Mouse (Mus musculus) hindbrain, embryonic 12.5 days (tissue): Measurements from ENCODE around the gene Ssbp2. TPM values are rescaled to one million over a fixed set of nuclear protein-coding genes. Genes with fewer than 3 reads are reported as not detected.

Experiments used
- ATAC-seq: fragments of 200-750 bp; cut with Nextera tagmentation; 2 replicates; pipeline ENCODE4 v1.8.0; 2017; ENCODE audit warnings: moderate TSS enrichment; ENCODE audit not compliant: low FRiP score
- H3K27ac ChIP-seq: fragments of 300-500 bp; sonication (generic); 2 replicates; pipeline ENCODE4 v1.5.1; 2016; ENCODE audit warnings: mild to moderate bottlenecking
- H3K27me3 ChIP-seq: fragments of 300-500 bp; sonication (generic); 2 replicates; pipeline ENCODE4 v1.6.1; 2016; ENCODE audit warnings: mild to moderate bottlenecking
- H3K36me3 ChIP-seq: fragments of 300-500 bp; sonication (generic); 2 replicates; pipeline ENCODE4 v1.6.1; 2016; ENCODE audit warnings: mild to moderate bottlenecking
- H3K4me1 ChIP-seq: fragments of 300-500 bp; sonication (generic); 2 replicates; pipeline ENCODE4 v1.6.1; 2016
- H3K4me2 ChIP-seq: fragments of 300-500 bp; sonication (generic); replicated peaks from 2 replicates; pipeline ENCODE4 v1.6.1; 2016; ENCODE audit warnings: mild to moderate bottlenecking
- H3K4me3 ChIP-seq: fragments of 300-500 bp; sonication (generic); 2 replicates; pipeline ENCODE4 v1.5.1; 2016; ENCODE audit warnings: mild to moderate bottlenecking
- H3K9ac ChIP-seq: fragments of 300-500 bp; sonication (generic); 2 replicates; pipeline ENCODE4 v1.6.1; 2016; ENCODE audit warnings: mild to moderate bottlenecking, moderate library complexity
- H3K9me3 ChIP-seq: fragments of 300-500 bp; sonication (generic); replicated peaks from 2 replicates; pipeline ENCODE4 v1.6.1; 2016; ENCODE audit warnings: mild to moderate bottlenecking
- WGBS: fragments of 180-500 bp; shearing (Covaris S2); methylation state at CpG from one replicate; pipeline ENCODE4 v1.1.7; 2016; 5-methylcytosine and 5-hydroxymethylcytosine counted together
- microRNA-seq: library from miRNA; unstranded; fragments of <30 nt; microRNA quantifications from one replicate; pipeline ENCODE4, GENCODE M21; 2017
- polyA plus RNA-seq: library from polyadenylated mRNA; unstranded; fragments of >200 nt; fragmentation: Nextera tagmentation; extraction: Ambion mirVana; gene quantifications from 2 replicates; pipeline ENCODE4 v1.2.1, GENCODE M21; 2016

Ssbp2 gene
- polyA plus RNA-seq, 1 experiment from 2014 or later: 153 TPM

DNA sequence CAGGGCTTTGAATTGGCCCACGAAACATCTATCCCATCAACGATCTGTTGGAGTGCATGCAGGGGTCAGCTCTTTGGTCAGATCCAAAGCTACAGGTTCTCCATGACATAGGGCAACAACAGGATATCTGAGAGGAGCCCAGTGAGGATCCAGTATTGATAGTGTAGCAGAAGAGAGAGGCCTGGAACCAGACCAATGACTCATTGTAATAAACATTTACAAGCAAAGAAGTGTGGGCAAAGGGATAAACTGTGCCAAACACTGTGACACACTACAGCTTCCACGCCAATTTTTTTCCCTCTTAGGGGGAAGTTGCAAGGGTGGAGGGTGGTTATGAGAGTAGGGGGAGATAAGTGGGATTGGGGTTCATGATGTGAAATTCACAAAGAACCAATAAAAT, 264.1 kb downstream of the Ssbp2 start:
- no peaks in the 10 kb centered on the region for H3K9me3 ChIP-seq
- ATAC-seq: no peak
- no peak overlapping the region for H3K4me2 ChIP-seq
- no peak overlapping the region for H3K4me3 ChIP-seq
- H3K27me3 ChIP-seq: no peaks in the 10 kb centered on the region
- no peak overlapping the region for H3K9ac ChIP-seq
- H3K4me1 ChIP-seq: no peaks in the 10 kb centered on the region
- H3K36me3 ChIP-seq: no peaks in the 10 kb centered on the region
- WGBS: 90% methylated on average over 3 of the region's 3 CpGs
- H3K27ac ChIP-seq: no peak overlapping the region

GRCm38 (mm10) chr13:91725130-91725529, 265.0 kb downstream of the Ssbp2 start:
- 74% methylated on average over 3 of the region's 3 CpGs for WGBS
- H3K4me2 ChIP-seq: no peak overlapping the region
- H3K9ac ChIP-seq: no peak overlapping the region
- no peaks in the 10 kb centered on the region for H3K27me3 ChIP-seq
- no peak for ATAC-seq
- H3K4me1 ChIP-seq: no peaks in the 10 kb centered on the region
- no peaks in the 10 kb centered on the region for H3K9me3 ChIP-seq
- no peaks in the 10 kb centered on the region for H3K36me3 ChIP-seq
- no peak overlapping the region for H3K27ac ChIP-seq
- no peak overlapping the region for H3K4me3 ChIP-seq

DNA sequence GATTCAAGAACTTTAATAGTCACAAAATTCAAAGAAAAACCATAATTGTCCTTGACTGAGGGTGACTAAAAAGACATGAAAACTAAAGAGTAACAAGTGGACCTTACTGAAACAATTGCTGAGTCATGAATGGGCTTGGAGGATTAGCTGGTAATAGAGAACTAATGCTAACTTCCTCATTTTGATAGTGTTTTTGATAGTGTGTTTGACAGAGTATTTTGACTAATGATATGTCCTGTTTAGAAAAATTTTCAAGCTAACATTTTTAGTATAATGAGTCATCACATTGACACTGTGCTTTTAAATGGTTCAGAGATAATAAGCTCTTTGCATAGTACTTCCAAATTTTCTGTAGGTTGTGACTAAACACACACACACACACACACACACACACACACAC, 267.8 kb downstream of the Ssbp2 start:
- Histone ChIP-seq H3K27me3 (no peaks in the 10 kb centered on the region), H3K4me1 (no peaks in the 10 kb centered on the region), H3K9me3 (no peaks in the 10 kb centered on the region), H3K4me3 (no peak overlapping the region), H3K4me2 (no peak overlapping the region), H3K36me3 (no peaks in the 10 kb centered on the region), H3K9ac (no peak overlapping the region), H3K27ac (no peak overlapping the region)
- ATAC-seq: no peak

DNA sequence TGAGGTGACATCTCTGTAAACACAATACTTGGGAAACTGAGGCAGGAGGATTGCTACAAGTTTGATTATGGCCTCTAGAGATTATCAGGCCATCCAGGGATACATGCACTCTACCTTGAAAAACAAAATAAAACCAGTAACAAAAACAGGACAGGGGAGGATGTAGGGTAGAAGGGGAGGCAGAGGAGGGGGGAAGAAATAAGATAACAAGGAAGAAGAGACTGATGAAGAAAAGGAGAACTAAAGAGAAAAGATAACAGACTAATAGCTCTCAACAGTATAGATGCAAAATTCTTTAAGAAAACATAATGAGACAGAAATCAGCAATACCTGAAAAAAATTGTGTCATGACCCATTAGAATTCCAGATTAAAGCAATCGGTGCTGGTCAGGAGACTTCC, 277.1 kb downstream of the Ssbp2 start:
- 100% methylated on average over 1 of the region's 1 CpGs for WGBS
- Histone ChIP-seq H3K9me3 (no peaks in the 10 kb centered on the region), H3K4me1 (peaks cover 8% of the 10 kb centered on the region; the same call in 1 of the 2 replicates), H3K27me3 (peaks cover 16% of the 10 kb centered on the region), H3K4me2 (no peak overlapping the region), H3K36me3 (no peaks in the 10 kb centered on the region), H3K9ac (no peak overlapping the region), H3K4me3 (no peak overlapping the region), H3K27ac (no peak overlapping the region)
- no peak for ATAC-seq

DNA sequence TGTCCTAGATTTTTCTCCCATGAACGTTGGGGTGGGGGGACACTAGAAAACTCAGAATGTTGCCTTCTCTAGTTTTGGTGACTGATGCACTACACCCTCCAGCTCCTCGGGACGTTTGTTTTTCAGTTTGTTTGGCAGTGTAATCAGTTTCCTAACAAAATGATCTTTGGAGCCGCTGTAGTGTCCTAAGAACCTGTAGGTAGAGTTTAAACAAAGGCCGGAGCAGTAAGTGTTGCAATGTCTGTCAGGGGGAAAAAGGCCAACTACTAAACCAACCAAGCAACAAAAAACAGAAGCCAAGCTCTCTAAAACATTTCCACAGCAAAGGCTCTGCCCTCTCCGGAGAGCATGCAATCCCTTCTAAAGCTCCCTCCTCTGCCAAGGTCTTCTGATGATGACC, 280.8 kb downstream of the Ssbp2 start:
- Histone ChIP-seq H3K9me3 (no peaks in the 10 kb centered on the region), H3K27me3 (peaks cover 19% of the 10 kb centered on the region), H3K4me1 (peaks cover 8% of the 10 kb centered on the region; the same call in 1 of the 2 replicates), H3K4me3 (peak overlapping the region; percentile 42), H3K36me3 (no peaks in the 10 kb centered on the region), H3K27ac (no peak overlapping the region), H3K4me2 (peak overlapping the region; percentile 92), H3K9ac (no peak overlapping the region)
- no peak; the same call in 1 of the 2 replicates for ATAC-seq
- 70% methylated on average over 6 of the region's 6 CpGs for WGBS

GRCm38 (mm10) chr13:91741280-91742047, 281.4 kb downstream of the Ssbp2 start, which contains the start of gene Acot12:
Acot12 (plus strand) TSS chr13:91741512.
- no peak within 1 kb of the TSS for H3K27ac ChIP-seq
- peak within 1 kb of the TSS; percentile 42 for H3K4me3 ChIP-seq
- peak within 1 kb of the TSS; percentile 92 for H3K4me2 ChIP-seq
- WGBS: 10% methylated on average over 45 of the region's 45 CpGs
- H3K36me3 ChIP-seq: no peaks in the 10 kb centered on the region
- peaks cover 8% of the 10 kb centered on the region; the same call in 1 of the 2 replicates for H3K4me1 ChIP-seq
- peak; percentile 85 for ATAC-seq
- peak within 1 kb of the TSS; percentile 68 for H3K9ac ChIP-seq
- H3K27me3 ChIP-seq: peaks cover 19% of the 10 kb centered on the region
- no peaks in the 10 kb centered on the region for H3K9me3 ChIP-seq

DNA sequence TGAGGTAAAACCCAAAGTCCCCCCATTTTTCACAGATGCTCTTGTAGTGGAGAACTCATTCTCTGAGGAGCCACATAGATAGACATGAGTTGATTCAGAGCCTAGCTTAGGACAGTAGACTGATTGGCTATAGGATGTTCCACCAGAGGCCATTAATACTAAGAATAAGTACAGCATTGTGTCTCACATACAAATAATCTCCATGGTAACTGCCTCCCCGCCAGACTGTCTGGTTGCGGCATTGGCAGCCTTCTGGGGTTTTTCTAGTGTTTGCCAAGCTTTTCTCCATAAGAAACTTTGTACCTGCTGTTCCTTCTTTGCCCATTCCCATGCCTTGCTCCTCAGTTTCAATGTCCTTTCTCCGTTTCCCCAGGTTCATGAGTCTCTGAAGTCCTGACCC, 283.1 kb downstream of the Ssbp2 start:
- H3K27ac ChIP-seq: no peak overlapping the region
- no peak for ATAC-seq
- peaks cover 19% of the 10 kb centered on the region for H3K27me3 ChIP-seq
- peaks cover 8% of the 10 kb centered on the region; the same call in 1 of the 2 replicates for H3K4me1 ChIP-seq
- WGBS: 76% methylated on average over 3 of the region's 3 CpGs
- H3K9ac ChIP-seq: no peak overlapping the region
- no peak overlapping the region for H3K4me3 ChIP-seq
- H3K4me2 ChIP-seq: no peak overlapping the region
- no peaks in the 10 kb centered on the region for H3K36me3 ChIP-seq
- H3K9me3 ChIP-seq: no peaks in the 10 kb centered on the region

DNA sequence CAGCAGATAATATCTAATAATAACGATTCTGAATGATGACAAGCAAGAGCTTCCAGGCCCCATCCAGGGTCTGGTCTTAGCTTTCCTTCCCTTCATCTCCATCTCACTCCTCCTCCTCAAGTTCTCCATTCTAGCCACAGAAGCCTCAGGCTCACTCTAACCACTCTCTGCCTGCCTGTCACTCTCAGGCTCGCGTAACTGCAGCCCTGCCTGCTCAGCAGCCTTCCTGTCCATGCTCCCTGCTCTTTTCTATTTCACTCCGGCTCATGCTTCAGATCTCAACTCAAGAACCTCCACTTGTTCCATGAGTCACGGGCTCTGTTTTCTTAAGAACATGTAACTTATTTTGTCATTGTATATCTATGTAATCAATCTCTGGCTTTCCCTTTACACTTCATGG, 286.4 kb downstream of the Ssbp2 start:
- Histone ChIP-seq H3K4me3 (no peak overlapping the region), H3K27ac (no peak overlapping the region), H3K36me3 (no peaks in the 10 kb centered on the region), H3K4me2 (no peak overlapping the region), H3K9me3 (no peaks in the 10 kb centered on the region), H3K4me1 (peaks cover 4% of the 10 kb centered on the region; the same call in 1 of the 2 replicates), H3K27me3 (peaks cover 9% of the 10 kb centered on the region; the same call in 1 of the 2 replicates), H3K9ac (no peak overlapping the region)
- WGBS: 90% methylated on average over 5 of the region's 5 CpGs
- no peak for ATAC-seq

DNA sequence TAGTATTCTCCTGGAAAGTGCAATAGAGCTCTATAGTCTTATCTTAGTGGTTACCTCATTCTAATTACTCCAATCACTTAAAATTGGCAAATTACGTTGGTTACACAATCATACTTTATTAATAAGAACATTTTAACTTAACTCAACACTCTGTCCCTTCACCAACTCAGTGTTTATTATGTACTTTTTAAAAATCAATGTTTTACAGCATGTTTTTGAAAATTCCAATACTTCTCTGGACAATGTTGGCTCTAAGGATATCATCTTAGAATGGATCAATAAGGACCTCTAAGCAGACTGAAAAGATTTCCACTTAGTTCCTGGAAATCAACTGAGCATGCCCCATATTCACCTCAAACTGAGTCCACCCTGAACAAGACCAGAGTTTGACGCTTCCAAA, 288.3 kb downstream of the Ssbp2 start:
- H3K9ac ChIP-seq: no peak overlapping the region
- no peak for ATAC-seq
- no peak overlapping the region for H3K4me3 ChIP-seq
- no peak overlapping the region for H3K4me2 ChIP-seq
- no peak overlapping the region for H3K27ac ChIP-seq
- no peaks in the 10 kb centered on the region for H3K27me3 ChIP-seq
- WGBS: 83% methylated on average over 2 of the region's 2 CpGs
- no peaks in the 10 kb centered on the region for H3K4me1 ChIP-seq
- H3K9me3 ChIP-seq: no peaks in the 10 kb centered on the region
- H3K36me3 ChIP-seq: no peaks in the 10 kb centered on the region

DNA sequence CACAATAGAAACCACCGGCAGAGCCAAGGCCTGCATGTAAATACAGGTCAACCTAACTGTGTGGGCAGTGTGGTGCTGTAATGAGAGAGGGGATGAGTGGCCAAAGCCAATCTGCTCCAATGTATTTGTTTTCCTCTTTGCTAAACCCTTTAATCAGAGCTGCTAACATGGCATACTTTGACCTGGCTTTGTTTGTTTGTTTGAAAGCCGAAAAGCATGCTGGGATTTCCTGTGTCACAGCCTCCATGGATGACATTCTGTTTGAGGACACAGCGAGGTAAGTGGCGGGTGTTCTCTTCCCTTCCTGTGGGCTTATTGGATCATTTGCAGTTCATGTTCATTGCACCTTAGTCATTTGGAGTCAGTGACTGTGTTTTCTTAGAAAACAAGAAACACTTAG, 289.9 kb downstream of the Ssbp2 start:
- H3K9ac ChIP-seq: no peak overlapping the region
- H3K36me3 ChIP-seq: no peaks in the 10 kb centered on the region
- no peak overlapping the region for H3K4me2 ChIP-seq
- H3K4me3 ChIP-seq: no peak overlapping the region
- no peak overlapping the region for H3K27ac ChIP-seq
- no peak for ATAC-seq
- no peaks in the 10 kb centered on the region for H3K9me3 ChIP-seq
- 78% methylated on average over 4 of the region's 4 CpGs for WGBS
- H3K27me3 ChIP-seq: no peaks in the 10 kb centered on the region
- H3K4me1 ChIP-seq: no peaks in the 10 kb centered on the region

Small RNA genes within 50 kb of the gene (microRNA-seq; reads per million reads assigned to microRNA genes)
- not detected for gene Gm27656

Other genes starting within 250 kb of the Ssbp2 start
- 17.0 and 17.5 TPM in 2 replicates for gene Atg10, start 236.3 kb upstream of the Ssbp2 start, polyA plus RNA-seq